Mouse (Mus musculus) midbrain, postnatal 0 days (tissue): ENCODE measurements around the gene Snrpd2. TPM values are rescaled to one million over a fixed set of nuclear protein-coding genes. Genes with fewer than 3 reads are reported as not detected.

Experiments
- ATAC-seq: fragments of 200-750 bp; cut with Nextera tagmentation; 2 replicates; pipeline ENCODE4 v1.8.0; 2017; ENCODE audit warnings: moderate number of reproducible peaks, mild to moderate bottlenecking, moderate TSS enrichment, moderate library complexity; ENCODE audit not compliant: low FRiP score
- DNase-seq: peaks from one replicate; pipeline ENCODE4 v3.0.0-alpha.2; 2015; ENCODE audit warnings: low spot score
- H3K27ac ChIP-seq: fragments of 300-500 bp; sonication (generic); 2 replicates; pipeline ENCODE4 v1.5.1; 2014; ENCODE audit warnings: low read depth, mild to moderate bottlenecking, low read length, mixed read lengths
- H3K27me3 ChIP-seq: fragments of 300-500 bp; sonication (generic); 2 replicates; pipeline ENCODE4 v1.6.1; 2014; ENCODE audit warnings: low read length, control low read depth, mixed read lengths; ENCODE audit not compliant: insufficient read depth
- H3K36me3 ChIP-seq: fragments of 300-500 bp; sonication (generic); 2 replicates; pipeline ENCODE4 v1.6.1; 2014; ENCODE audit warnings: low read length, control low read depth, mixed read lengths; ENCODE audit not compliant: insufficient read depth
- H3K4me1 ChIP-seq: fragments of 300-500 bp; sonication (generic); 2 replicates; pipeline ENCODE4 v1.6.1; 2014; ENCODE audit warnings: mild to moderate bottlenecking, control low read depth, antibody characterized with exemption, low read length, mixed read lengths; ENCODE audit not compliant: insufficient read depth
- H3K4me2 ChIP-seq: fragments of 300-500 bp; sonication (generic); 2 replicates; pipeline ENCODE4 v1.6.1; 2014; ENCODE audit warnings: low read depth, mild to moderate bottlenecking, low read length, mixed read lengths; ENCODE audit not compliant: poor library complexity, severe bottlenecking
- H3K4me3 ChIP-seq: fragments of 300-500 bp; sonication (generic); 2 replicates; pipeline ENCODE4 v1.5.1; 2014; ENCODE audit warnings: low read depth, mild to moderate bottlenecking, low read length, moderate library complexity
- H3K9ac ChIP-seq: fragments of 300-500 bp; sonication (generic); replicated peaks from 2 replicates; pipeline ENCODE4 v1.6.1; 2014; ENCODE audit warnings: mild to moderate bottlenecking, low read length, moderate library complexity, mixed read lengths; ENCODE audit not compliant: poor library complexity, severe bottlenecking
- H3K9me3 ChIP-seq: fragments of 300-500 bp; sonication (generic); 2 replicates; pipeline ENCODE4 v1.6.1; 2016; ENCODE audit warnings: low read length, control low read depth
- CTCF ChIP-seq: IDR thresholded peaks from 2 replicates; pipeline ENCODE4 v1.5.1; 2016; ENCODE audit warnings: antibody characterized with exemption, mild to moderate bottlenecking
- WGBS: fragments of 180-500 bp; shearing (Covaris S2); extraction: QIAGEN DNeasy Blood & Tissue Kit; methylation state at CpG from one replicate; pipeline ENCODE4 v1.1.7; 2014; 5-methylcytosine and 5-hydroxymethylcytosine counted together
- polyA plus RNA-seq: library from polyadenylated mRNA; unstranded; fragments of >200 nt; fragmentation: Nextera tagmentation; extraction: Ambion mirVana; gene quantifications from 2 replicates; pipeline ENCODE4 v1.2.1, GENCODE M21; 2015
- total RNA-seq: library from RNA; depleted of rRNA; stranded (reverse); fragments of >200 nt; gene quantifications from 2 replicates; pipeline ENCODE4 v1.2.3, GENCODE M21; 2014

The Snrpd2 gene
- total and polyA plus RNA-seq, 2 experiments from 2014 or later, result 36.7 to 115 TPM

DNA sequence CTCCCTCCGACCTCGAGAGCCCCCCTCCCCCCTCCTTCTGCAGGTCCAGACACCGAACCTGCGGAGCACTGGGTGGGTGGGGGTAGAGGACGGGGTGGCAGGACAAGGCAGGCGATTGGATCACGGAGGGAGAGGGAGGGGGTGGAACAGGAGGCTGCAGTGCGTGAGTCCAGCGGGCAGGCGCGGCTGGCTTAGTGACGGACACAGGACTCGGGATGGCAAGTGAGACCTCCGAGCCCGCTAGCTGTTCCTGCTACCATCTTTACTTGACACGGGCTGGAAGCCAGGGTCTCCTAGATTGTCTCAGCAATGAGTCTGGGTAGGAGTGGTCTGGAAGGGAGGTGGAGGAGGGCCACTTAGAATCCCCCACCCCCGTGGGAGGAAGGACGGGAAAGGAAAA lies 28.5 kb downstream of the Snrpd2 start:
- ATAC-seq, result no peak

DNA sequence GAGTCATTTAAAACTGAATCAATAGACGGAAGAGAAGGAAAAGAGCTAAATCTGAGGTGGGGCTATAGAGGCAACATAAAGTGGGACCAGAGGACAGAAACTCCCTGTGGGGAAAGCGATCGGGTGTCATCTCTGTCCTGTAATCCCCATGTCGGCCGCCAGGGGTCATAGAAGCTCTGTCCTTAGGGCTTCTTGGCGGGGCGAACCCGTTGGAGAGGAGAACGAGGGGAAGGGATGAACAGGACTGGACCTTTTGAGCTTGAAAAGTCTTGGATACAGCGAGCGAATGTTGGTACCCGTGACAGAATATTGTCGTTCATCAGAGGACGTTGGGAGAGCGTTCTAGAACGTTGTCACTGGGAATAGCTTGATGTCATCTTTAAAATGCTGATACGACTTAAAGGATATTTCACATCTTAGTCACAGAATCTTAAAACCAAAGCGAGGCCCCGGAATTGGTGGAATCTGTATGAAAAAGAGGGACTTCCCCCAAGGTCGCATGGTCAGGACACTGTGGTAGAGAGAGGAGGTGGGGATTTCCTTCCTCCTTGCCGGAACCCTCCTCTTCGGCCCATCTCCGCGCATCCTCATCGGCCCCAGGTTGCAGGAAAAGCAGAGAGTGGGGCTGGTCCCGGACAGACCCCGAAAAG lies 29.0 kb downstream of the Snrpd2 start:
- peak; percentile 86 for TF ChIP-seq CTCF

More for the DNA sequence above, 28.5 kb downstream of the Snrpd2 start:
- no peaks in the 10 kb centered on the region for H3K9me3 ChIP-seq
- H3K27me3 ChIP-seq, result no peaks in the 10 kb centered on the region
- H3K27ac ChIP-seq, result no peak overlapping the region
- peak overlapping the region; percentile 40 for H3K9ac ChIP-seq
- H3K4me2 ChIP-seq, result peak overlapping the region; percentile 88
- no peak for DNase-seq
- peak overlapping the region; percentile 74 for H3K4me3 ChIP-seq
- H3K36me3 ChIP-seq, result 0 out of 2 replicates have a peak, but pooled peaks cover 2% of the 10 kb centered on the region
- WGBS, result 5% methylated on average over 18 of the region's 18 CpGs
- no peaks in the 10 kb centered on the region; the same call in 1 of the 2 replicates for H3K4me1 ChIP-seq
- no peak for TF ChIP-seq CTCF

DNA sequence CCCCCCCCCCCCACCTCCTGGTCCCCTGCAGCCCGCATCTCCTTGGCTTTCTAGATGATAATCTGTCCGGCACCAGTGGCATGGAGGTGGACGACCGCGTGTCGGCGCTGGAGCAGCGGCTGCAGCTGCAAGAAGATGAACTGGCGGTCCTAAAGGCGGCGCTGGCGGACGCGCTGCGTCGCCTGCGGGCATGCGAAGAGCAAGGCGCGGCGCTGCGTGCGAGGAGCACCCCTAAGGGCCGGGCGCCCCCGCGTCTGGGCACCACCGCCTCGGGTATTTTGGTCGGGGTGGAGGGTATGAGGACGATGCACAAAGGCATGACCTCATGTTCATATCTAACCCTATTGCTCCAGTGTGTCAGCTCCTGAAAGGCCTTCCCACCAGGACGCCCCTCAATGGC lies 29.7 kb downstream of the Snrpd2 start:
- Histone ChIP-seq H3K27ac (no peak overlapping the region), H3K36me3 (0 out of 2 replicates have a peak, but pooled peaks cover 2% of the 10 kb centered on the region), H3K9ac (peak overlapping the region; percentile 29; the same call in 1 of the 2 replicates), H3K4me2 (peak overlapping the region; percentile 88), H3K27me3 (no peaks in the 10 kb centered on the region), H3K4me1 (no peaks in the 10 kb centered on the region; the same call in 1 of the 2 replicates), H3K9me3 (no peaks in the 10 kb centered on the region), H3K4me3 (peak overlapping the region; percentile 74)
- peak; percentile 77 for TF ChIP-seq CTCF
- ATAC-seq (no peak), DNase-seq (peak; percentile 83)
- WGBS, result under 1% methylated on average over 23 of the region's 32 CpGs

More for the DNA sequence above, 29.0 kb downstream of the Snrpd2 start:
- 0 out of 2 replicates have a peak, but pooled peaks cover 2% of the 10 kb centered on the region for H3K36me3 ChIP-seq
- H3K4me1 ChIP-seq, result no peaks in the 10 kb centered on the region; the same call in 1 of the 2 replicates
- H3K9ac ChIP-seq, result peak overlapping the region; percentile 40
- DNase-seq (peak; percentile 77), ATAC-seq (no peak)
- 4% methylated on average over 27 of the region's 27 CpGs for WGBS
- no peaks in the 10 kb centered on the region for H3K27me3 ChIP-seq
- H3K4me2 ChIP-seq, result peak overlapping the region; percentile 88
- H3K27ac ChIP-seq, result no peak overlapping the region
- no peaks in the 10 kb centered on the region for H3K9me3 ChIP-seq
- peak overlapping the region; percentile 74 for H3K4me3 ChIP-seq

DNA sequence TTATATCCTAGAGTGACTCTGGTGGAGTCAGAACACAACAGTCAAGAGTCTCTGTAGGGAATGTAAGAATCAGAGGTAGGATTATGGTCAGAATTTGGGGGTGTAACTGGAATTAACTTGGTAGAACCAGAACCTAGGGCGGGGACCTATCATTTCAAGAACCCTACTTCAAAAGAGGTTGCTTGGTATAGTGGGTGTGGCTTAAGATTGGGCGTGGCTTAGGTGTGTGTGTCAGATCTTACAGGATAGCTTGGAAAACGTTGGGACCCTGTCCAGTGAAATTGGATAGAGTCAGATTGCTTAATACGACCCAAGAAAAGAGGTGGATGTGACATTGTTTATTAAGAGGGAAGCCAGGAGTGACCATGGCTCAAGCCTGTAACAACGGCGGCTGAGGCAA lies 30.4 kb downstream of the Snrpd2 start:
- Histone ChIP-seq H3K4me3 (peak overlapping the region; percentile 74), H3K27ac (no peak overlapping the region), H3K9me3 (no peaks in the 10 kb centered on the region), H3K36me3 (0 out of 2 replicates have a peak, but pooled peaks cover 6% of the 10 kb centered on the region), H3K4me1 (no peaks in the 10 kb centered on the region; the same call in 1 of the 2 replicates), H3K4me2 (peak overlapping the region; percentile 88), H3K27me3 (no peaks in the 10 kb centered on the region), H3K9ac (no peak overlapping the region)
- WGBS, result 52% methylated on average over 6 of the region's 6 CpGs
- DNase-seq (no peak), ATAC-seq (no peak)
- TF ChIP-seq CTCF, result no peak

DNA sequence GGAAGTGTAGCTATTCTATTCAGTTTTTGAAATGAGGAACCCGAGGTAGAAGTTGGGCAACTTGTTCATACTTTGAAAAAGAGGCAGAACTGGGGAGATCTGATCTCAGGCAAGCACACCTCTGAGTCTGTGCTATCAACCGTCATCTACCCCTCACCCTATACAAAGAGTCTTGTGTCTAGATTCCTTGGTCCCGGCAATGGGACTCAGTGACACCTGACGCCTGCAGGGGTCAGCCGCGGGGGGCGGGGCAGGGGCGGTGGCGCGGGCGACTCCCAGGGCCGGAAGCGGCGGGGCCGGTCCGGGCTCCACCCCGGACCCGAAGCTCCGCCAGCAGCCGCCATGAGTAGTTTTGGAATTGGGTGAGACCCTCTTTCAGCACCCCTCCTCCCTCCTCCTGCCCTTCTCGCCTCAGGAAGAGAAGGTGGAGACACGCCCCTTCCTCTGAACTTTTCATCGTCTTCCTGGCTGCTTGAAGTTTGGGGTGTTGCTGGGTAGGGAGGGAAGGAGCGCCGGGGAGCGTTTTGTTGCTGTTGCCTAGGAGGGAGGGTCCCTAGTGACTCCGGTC lies 31.4 kb downstream of the Snrpd2 start:
- 7% methylated on average over 23 of the region's 27 CpGs for WGBS
- no peaks in the 10 kb centered on the region for H3K27me3 ChIP-seq
- H3K9ac ChIP-seq, result 0 out of 2 replicates have a peak overlapping the region, but pooled peaks have one; percentile 19
- ATAC-seq (no peak), DNase-seq (no peak)
- no peak for TF ChIP-seq CTCF
- peak overlapping the region; percentile 21 for H3K4me3 ChIP-seq
- H3K27ac ChIP-seq, result no peak overlapping the region
- no peaks in the 10 kb centered on the region; the same call in 1 of the 2 replicates for H3K4me1 ChIP-seq
- H3K9me3 ChIP-seq, result no peaks in the 10 kb centered on the region
- H3K4me2 ChIP-seq, result peak overlapping the region; percentile 36
- peaks cover 7% of the 10 kb centered on the region for H3K36me3 ChIP-seq

DNA sequence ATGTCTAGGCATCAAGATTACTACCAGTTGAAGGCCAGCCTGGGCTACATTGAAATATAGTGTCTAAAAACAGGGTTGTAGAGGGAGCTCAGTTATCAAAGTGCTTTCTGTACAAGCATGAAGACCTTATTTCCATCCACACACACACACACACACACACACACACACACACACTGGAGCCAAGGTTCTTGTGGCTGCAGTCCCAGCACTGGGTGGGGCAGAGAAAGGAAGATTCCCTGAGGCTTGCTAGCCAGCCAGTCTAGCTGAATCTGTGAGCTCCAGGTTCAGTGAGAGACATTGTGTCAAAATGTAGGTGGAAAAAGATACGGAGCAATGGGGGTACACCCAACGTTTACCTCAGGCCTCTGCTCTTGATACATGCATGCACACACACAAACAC lies 34.7 kb downstream of the Snrpd2 start:
- Histone ChIP-seq H3K36me3 (peaks cover 24% of the 10 kb centered on the region), H3K4me2 (no peak overlapping the region), H3K9me3 (no peaks in the 10 kb centered on the region), H3K4me3 (no peak overlapping the region), H3K4me1 (no peaks in the 10 kb centered on the region; the same call in 1 of the 2 replicates), H3K27me3 (no peaks in the 10 kb centered on the region), H3K27ac (no peak overlapping the region), H3K9ac (no peak overlapping the region)
- DNase-seq, result no peak
- ATAC-seq, result no peak
- WGBS, result 72% methylated on average over 2 of the region's 2 CpGs
- TF ChIP-seq CTCF, result no peak
